Mouse (Mus musculus) erythroblast, embryonic 14.5 days (primary cell): ENCODE data around the gene Mid1.

ENCODE experiments used
- GATA1 ChIP-seq: IDR thresholded peaks from 2 replicates; pipeline ENCODE4 v1.6.1; 2012; ENCODE audit warnings: low read length, inconsistent platforms, mixed read lengths
- TAL1 ChIP-seq: IDR thresholded peaks from 3 replicates; pipeline ENCODE4 v1.6.1; 2012; ENCODE audit warnings: low read length, inconsistent platforms, mixed read lengths

GRCm38 (mm10) chrX:169789702-169790101 is 104.7 kb downstream of the Mid1 start:
- no peak for TF ChIP-seq TAL1
- TF ChIP-seq GATA1 = no peak
